Mouse (Mus musculus): ENCODE data around the gene Bdp1. TPM values are rescaled to one million over a fixed set of nuclear protein-coding genes. Genes with fewer than 3 reads are reported as not detected.

Bdp1 gene
- polyA plus RNA-seq, 1 experiment from 2014 or later: 22.6 TPM

GRCm38 (mm10) chr13:100016891-100017290, 87.0 kb downstream of the Bdp1 start:
- Histone ChIP-seq H3K9me3 (replicated peaks; ENCODE audit: control insufficient read depth, low read length) (no peaks in the 10 kb centered on the region), H3K27me3 (ENCODE audit: control insufficient read depth, insufficient read depth, low read length) (no peaks in the 10 kb centered on the region), H3K9ac (ENCODE audit: low read depth, low read length) (no peak overlapping the region), H3K4me1 (ENCODE audit: control insufficient read depth, insufficient read depth, low read length) (peaks cover 12% of the 10 kb centered on the region), H3K4me3 (ENCODE audit: low read depth, low read length) (no peak overlapping the region), H3K36me3 (ENCODE audit: control insufficient read depth, insufficient read depth, low read length) (no peaks in the 10 kb centered on the region; the same call in 1 of the 2 replicates), H3K4me2 (no peak overlapping the region), H3K27ac (ENCODE audit: low read depth, low read length) (no peak overlapping the region)
- WGBS (ENCODE audit: insufficient replicate concordance): 89% methylated on average over 9 of the region's 9 CpGs
- ATAC-seq (replicated peaks; ENCODE audit: insufficient number of reproducible peaks, low FRiP score, low TSS enrichment): no peak

GRCm38 (mm10) chr13:100015937-100016336, 87.9 kb downstream of the Bdp1 start:
- 13% methylated on average over 8 of the region's 8 CpGs for WGBS (ENCODE audit: insufficient replicate concordance)
- peak overlapping the region; percentile 86 for H3K9ac ChIP-seq (ENCODE audit: low read depth, low read length)
- peaks cover 12% of the 10 kb centered on the region for H3K4me1 ChIP-seq (ENCODE audit: control insufficient read depth, insufficient read depth, low read length)
- no peaks in the 10 kb centered on the region for H3K9me3 ChIP-seq (replicated peaks; ENCODE audit: control insufficient read depth, low read length)
- H3K27me3 ChIP-seq (ENCODE audit: control insufficient read depth, insufficient read depth, low read length): no peaks in the 10 kb centered on the region
- peak overlapping the region; percentile 94 for H3K4me2 ChIP-seq
- ATAC-seq (replicated peaks; ENCODE audit: insufficient number of reproducible peaks, low FRiP score, low TSS enrichment): 0 out of 2 replicates have a peak, but pooled peaks have one; percentile 12
- peak overlapping the region; percentile 87 for H3K4me3 ChIP-seq (ENCODE audit: low read depth, low read length)
- H3K27ac ChIP-seq (ENCODE audit: low read depth, low read length): peak overlapping the region; percentile 29; the same call in 1 of the 2 replicates
- H3K36me3 ChIP-seq (ENCODE audit: control insufficient read depth, insufficient read depth, low read length): no peaks in the 10 kb centered on the region; the same call in 1 of the 2 replicates

- Histone ChIP-seq H3K4me2 (peak within 1 kb of the TSS; percentile 94), H3K9me3 (replicated peaks; ENCODE audit: control insufficient read depth, low read length) (no peaks in the 10 kb centered on the region), H3K4me1 (ENCODE audit: control insufficient read depth, insufficient read depth, low read length) (peaks cover 12% of the 10 kb centered on the region), H3K27ac (ENCODE audit: low read depth, low read length) (peak within 1 kb of the TSS; percentile 66), H3K36me3 (ENCODE audit: control insufficient read depth, insufficient read depth, low read length) (no peaks in the 10 kb centered on the region; the same call in 1 of the 2 replicates), H3K27me3 (ENCODE audit: control insufficient read depth, insufficient read depth, low read length) (no peaks in the 10 kb centered on the region), H3K9ac (ENCODE audit: low read depth, low read length) (peak within 1 kb of the TSS; percentile 86), H3K4me3 (ENCODE audit: low read depth, low read length) (peak within 1 kb of the TSS; percentile 87)
- ATAC-seq (replicated peaks; ENCODE audit: insufficient number of reproducible peaks, low FRiP score, low TSS enrichment): peak; percentile 100
- 3% methylated on average over 47 of the region's 47 CpGs for WGBS (ENCODE audit: insufficient replicate concordance)
These were observed 88.7 kb downstream of the Bdp1 start, which contains the start of gene Mccc2 for GRCm38 (mm10) chr13:100014906-100015895. Mccc2 (minus strand) TSS chr13:100015639.

- H3K9ac ChIP-seq (ENCODE audit: low read depth, low read length): no peak overlapping the region
- no peak overlapping the region for H3K27ac ChIP-seq (ENCODE audit: low read depth, low read length)
- no peaks in the 10 kb centered on the region for H3K9me3 ChIP-seq (replicated peaks; ENCODE audit: control insufficient read depth, low read length)
- H3K27me3 ChIP-seq (ENCODE audit: control insufficient read depth, insufficient read depth, low read length): no peaks in the 10 kb centered on the region
- H3K36me3 ChIP-seq (ENCODE audit: control insufficient read depth, insufficient read depth, low read length): no peaks in the 10 kb centered on the region
- 85% methylated on average over 12 of the region's 12 CpGs for WGBS (ENCODE audit: insufficient replicate concordance)
- no peak for ATAC-seq (replicated peaks; ENCODE audit: insufficient number of reproducible peaks, low FRiP score, low TSS enrichment)
- no peak overlapping the region for H3K4me3 ChIP-seq (ENCODE audit: low read depth, low read length)
- H3K4me2 ChIP-seq: no peak overlapping the region
- no peaks in the 10 kb centered on the region for H3K4me1 ChIP-seq (ENCODE audit: control insufficient read depth, insufficient read depth, low read length)
These were observed 97.9 kb downstream of the Bdp1 start for GRCm38 (mm10) chr13:100005911-100006496.

- Histone ChIP-seq H3K27ac (ENCODE audit: low read depth, low read length) (no peak overlapping the region), H3K4me1 (ENCODE audit: control insufficient read depth, insufficient read depth, low read length) (no peaks in the 10 kb centered on the region), H3K9me3 (replicated peaks; ENCODE audit: control insufficient read depth, low read length) (no peaks in the 10 kb centered on the region), H3K4me2 (no peak overlapping the region), H3K36me3 (ENCODE audit: control insufficient read depth, insufficient read depth, low read length) (no peaks in the 10 kb centered on the region), H3K27me3 (ENCODE audit: control insufficient read depth, insufficient read depth, low read length) (no peaks in the 10 kb centered on the region), H3K9ac (ENCODE audit: low read depth, low read length) (no peak overlapping the region), H3K4me3 (ENCODE audit: low read depth, low read length) (no peak overlapping the region)
- no peak; the same call in 1 of the 2 replicates for ATAC-seq (replicated peaks; ENCODE audit: insufficient number of reproducible peaks, low FRiP score, low TSS enrichment)
- WGBS (ENCODE audit: insufficient replicate concordance): 32% methylated on average over 5 of the region's 5 CpGs
These were observed 102.1 kb downstream of the Bdp1 start for GRCm38 (mm10) chr13:100001790-100002196.

- no peak overlapping the region for H3K27ac ChIP-seq (ENCODE audit: low read depth, low read length)
- no peak overlapping the region for H3K4me2 ChIP-seq
- no peaks in the 10 kb centered on the region for H3K9me3 ChIP-seq (replicated peaks; ENCODE audit: control insufficient read depth, low read length)
- no peaks in the 10 kb centered on the region for H3K36me3 ChIP-seq (ENCODE audit: control insufficient read depth, insufficient read depth, low read length)
- H3K4me3 ChIP-seq (ENCODE audit: low read depth, low read length): no peak overlapping the region
- no peak overlapping the region for H3K9ac ChIP-seq (ENCODE audit: low read depth, low read length)
- ATAC-seq (replicated peaks; ENCODE audit: insufficient number of reproducible peaks, low FRiP score, low TSS enrichment): no peak
- H3K4me1 ChIP-seq (ENCODE audit: control insufficient read depth, insufficient read depth, low read length): no peaks in the 10 kb centered on the region
- H3K27me3 ChIP-seq (ENCODE audit: control insufficient read depth, insufficient read depth, low read length): no peaks in the 10 kb centered on the region
- 81% methylated on average over 3 of the region's 3 CpGs for WGBS (ENCODE audit: insufficient replicate concordance)
These were observed 104.8 kb downstream of the Bdp1 start for GRCm38 (mm10) chr13:99999078-99999477.

- H3K9ac ChIP-seq (ENCODE audit: low read depth, low read length): no peak overlapping the region
- H3K27me3 ChIP-seq (ENCODE audit: control insufficient read depth, insufficient read depth, low read length): no peaks in the 10 kb centered on the region
- no peaks in the 10 kb centered on the region for H3K36me3 ChIP-seq (ENCODE audit: control insufficient read depth, insufficient read depth, low read length)
- no peak overlapping the region for H3K4me2 ChIP-seq
- no peaks in the 10 kb centered on the region for H3K4me1 ChIP-seq (ENCODE audit: control insufficient read depth, insufficient read depth, low read length)
- H3K9me3 ChIP-seq (replicated peaks; ENCODE audit: control insufficient read depth, low read length): no peaks in the 10 kb centered on the region
- ATAC-seq (replicated peaks; ENCODE audit: insufficient number of reproducible peaks, low FRiP score, low TSS enrichment): no peak
- no peak overlapping the region for H3K27ac ChIP-seq (ENCODE audit: low read depth, low read length)
- no peak overlapping the region for H3K4me3 ChIP-seq (ENCODE audit: low read depth, low read length)
- 83% methylated on average over 3 of the region's 3 CpGs for WGBS (ENCODE audit: insufficient replicate concordance)
These were observed 105.8 kb downstream of the Bdp1 start for GRCm38 (mm10) chr13:99998099-99998498.

- Histone ChIP-seq H3K27ac (ENCODE audit: low read depth, low read length) (no peak overlapping the region), H3K4me2 (no peak overlapping the region), H3K4me3 (ENCODE audit: low read depth, low read length) (no peak overlapping the region), H3K9me3 (replicated peaks; ENCODE audit: control insufficient read depth, low read length) (no peaks in the 10 kb centered on the region), H3K27me3 (ENCODE audit: control insufficient read depth, insufficient read depth, low read length) (no peaks in the 10 kb centered on the region), H3K4me1 (ENCODE audit: control insufficient read depth, insufficient read depth, low read length) (no peaks in the 10 kb centered on the region), H3K9ac (ENCODE audit: low read depth, low read length) (no peak overlapping the region), H3K36me3 (ENCODE audit: control insufficient read depth, insufficient read depth, low read length) (no peaks in the 10 kb centered on the region)
- no peak for ATAC-seq (replicated peaks; ENCODE audit: insufficient number of reproducible peaks, low FRiP score, low TSS enrichment)
- WGBS (ENCODE audit: insufficient replicate concordance): 87% methylated on average over 4 of the region's 4 CpGs
These were observed 114.3 kb downstream of the Bdp1 start for GRCm38 (mm10) chr13:99989592-99989991.
